ENCODE assay signal across 9 mouse cellular contexts in genomic region chr4:21990580-21991235, GRCm38 (mm10). TPM values are rescaled to one million over a fixed set of nuclear protein-coding genes. Genes with fewer than 3 reads are reported as not detected.
DNase-seq lines count a peak whose midpoint lies in the region; ATAC-seq lines count a peak whose summit lies in the region.
"Had no signal": no experiment of that assay in that cellular context is flagged by ENCODE, and none has a peak within 500 bp of the region (broad histone marks: within the 10 kb centered on the region; RNA-seq: fewer than 3 reads in every experiment).

No protein-coding gene starts in this region.

- no peak overlapping the region for H3K4me3 ChIP-seq in midbrain, embryonic 11.5 days (ENCODE audit: low read depth, low read length)
- H3K4me3 ChIP-seq in midbrain, embryonic 15.5 days, result no peak overlapping the region
- H3K4me3 ChIP-seq: lung, embryonic 15.5 days had no signal

- no peaks in the 10 kb centered on the region for H3K27me3 ChIP-seq in midbrain, embryonic 11.5 days (ENCODE audit: control insufficient read depth, insufficient read depth, low read length)
- H3K27me3 ChIP-seq in midbrain, embryonic 15.5 days (replicated peaks), result no peaks in the 10 kb centered on the region
- H3K27me3 ChIP-seq: lung, embryonic 15.5 days had no signal

- no peaks in the 10 kb centered on the region; the same call in 1 of the 2 replicates for H3K36me3 ChIP-seq in midbrain, embryonic 11.5 days (ENCODE audit: control insufficient read depth, insufficient read depth, low read length)
- peaks cover 10% of the 10 kb centered on the region; the same call in 1 of the 2 replicates for H3K36me3 ChIP-seq in midbrain, embryonic 15.5 days (replicated peaks)
- H3K36me3 ChIP-seq: lung, embryonic 15.5 days had no signal

- no peak overlapping the region for H3K4me2 ChIP-seq in midbrain, embryonic 11.5 days
- no peak overlapping the region for H3K4me2 ChIP-seq in midbrain, embryonic 15.5 days
- H3K4me2 ChIP-seq: lung, embryonic 15.5 days had no signal

- ATAC-seq in midbrain, embryonic 11.5 days (ENCODE audit: low FRiP score), result no peak
- no peak for ATAC-seq in midbrain, embryonic 15.5 days (replicated peaks)

- 50% methylated on average over 3 of the region's 3 CpGs for WGBS in midbrain, embryonic 11.5 days
- 47% methylated on average over 3 of the region's 3 CpGs for WGBS in midbrain, embryonic 15.5 days

- DNase-seq in embryo, embryonic 10 days (ENCODE audit: low spot score), result peak; percentile 45
- DNase-seq in embryo, embryonic 9.5 days (ENCODE audit: extremely low spot score), result no peak
- peak; percentile 86 for DNase-seq in midbrain, embryonic 11.5 days (ENCODE audit: low spot score, missing footprints)
- peak; percentile 19 for DNase-seq in forelimb bud, embryonic 11.5 days (ENCODE audit: low read depth, low spot score)
- DNase-seq in retina, postnatal 1 day, result peak; percentile 35
- DNase-seq in frontal cortex, postnatal 10 days (ENCODE audit: low spot score in 2 of 2), result no peak
- DNase-seq in adrenal gland, postnatal 25 days, result no peak

- no peaks in the 10 kb centered on the region for H3K9me3 ChIP-seq in midbrain, embryonic 11.5 days (ENCODE audit: control insufficient read depth, low read length)
- no peaks in the 10 kb centered on the region for H3K9me3 ChIP-seq in midbrain, embryonic 15.5 days
- H3K9me3 ChIP-seq: lung, embryonic 15.5 days had no signal

- no peaks in the 10 kb centered on the region for H3K4me1 ChIP-seq in midbrain, embryonic 11.5 days (ENCODE audit: control insufficient read depth, insufficient read depth, low read length)
- H3K4me1 ChIP-seq in midbrain, embryonic 15.5 days, result no peaks in the 10 kb centered on the region
- H3K4me1 ChIP-seq: lung, embryonic 15.5 days had no signal

- H3K27ac ChIP-seq in midbrain, embryonic 11.5 days (ENCODE audit: low read depth, low read length), result no peak overlapping the region
- H3K27ac ChIP-seq in midbrain, embryonic 15.5 days, result no peak overlapping the region
- H3K27ac ChIP-seq: lung, embryonic 15.5 days had no signal

- no peak overlapping the region for H3K9ac ChIP-seq in midbrain, embryonic 11.5 days (ENCODE audit: low read length)
- no peak overlapping the region for H3K9ac ChIP-seq in midbrain, embryonic 15.5 days
- H3K9ac ChIP-seq: lung, embryonic 15.5 days had no signal

RNA-seq across cellular contexts. Expression of gene Faxc, which starts 59.6 kb away (rescaled TPM):
- polyA plus RNA-seq in midbrain, embryonic 11.5 days (2014; fragmentation: Nextera tagmentation; extraction: Ambion mirVana), result 20.9 and 21.4 TPM in 2 replicates
- polyA plus RNA-seq in midbrain, embryonic 15.5 days (2015; fragmentation: Nextera tagmentation; extraction: Ambion mirVana), result 20.7 and 22.5 TPM in 2 replicates
- 4.8 and 5.4 TPM in 2 replicates for total RNA-seq in adrenal gland, postnatal 25 days (2021)

Comparison
In these comparisons a context has a peak if more than half of its experiments do, and no peak if none do; other contexts are left out.
1. DNase-seq: peak in embryo, embryonic 10 days (single experiment), midbrain, embryonic 11.5 days (single experiment), forelimb bud, embryonic 11.5 days (single experiment) and retina, postnatal 1 day (single experiment); none in embryo, embryonic 9.5 days (single experiment), frontal cortex, postnatal 10 days (0 of 2) and adrenal gland, postnatal 25 days (single experiment).